Mouse (Mus musculus): Measurements from ENCODE around the gene Cdpf1.

- TF ChIP-seq CTCF (IDR thresholded peaks at IDR 0.05; ENCODE audit: low read depth, low read length) (no peak), GATA1 (IDR thresholded peaks at IDR 0.05; ENCODE audit: borderline replicate concordance, low read length) (no peak), POLR2AphosphoS5 (IDR thresholded peaks at IDR 0.05; ENCODE audit: insufficient replicate concordance, low read depth, low read length) (no peak), TAL1 (conservative IDR thresholded peaks at IDR 0.05; ENCODE audit: low read depth, low read length) (no peak), GATA2 (IDR thresholded peaks at IDR 0.05; ENCODE audit: borderline replicate concordance, low read depth, low read length) (no peak)
Measured at GRCm38 (mm10) chr15:85810462-85810805, 1.1 kb downstream of the Cdpf1 start.
